Mouse (Mus musculus): ENCODE measurements at regions not wholly inside any gene's neighbourhood (a gene's known extent, or its start where the extent isn't known, plus 50 kb on each side); places are given as distances from the start of the nearest gene placed in this dataset.

- no peak for TF ChIP-seq POLR2A (IDR thresholded peaks at IDR 0.05; ENCODE audit: insufficient read depth, low read length)
- TF ChIP-seq CTCF (IDR thresholded peaks at IDR 0.05; ENCODE audit: low read depth, low read length): no peak
These were observed 162.6 kb downstream of the H2al1j start for GRCm38 (mm10) chrX:11490146-11490693.
